Mouse (Mus musculus) kidney, embryonic 14.5 days (tissue): ENCODE measurements around the gene Nup205. TPM values are rescaled to one million over a fixed set of nuclear protein-coding genes. Genes with fewer than 3 reads are reported as not detected.

Experiments
- ATAC-seq: fragments of 200-750 bp; cut with Nextera tagmentation; 2 replicates; pipeline ENCODE4 v1.8.0; 2017; ENCODE audit warnings: moderate number of reproducible peaks, mild to moderate bottlenecking, moderate TSS enrichment, moderate library complexity; ENCODE audit not compliant: low FRiP score, low TSS enrichment
- H3K27ac ChIP-seq: fragments of 300-500 bp; sonication (generic); 2 replicates; pipeline ENCODE4 v1.5.1; 2014; ENCODE audit warnings: low read depth, mild to moderate bottlenecking, low read length, moderate library complexity, mixed read lengths
- H3K27me3 ChIP-seq: fragments of 300-500 bp; sonication (generic); 2 replicates; pipeline ENCODE4 v1.6.1; 2014; ENCODE audit warnings: mild to moderate bottlenecking, low read length; ENCODE audit not compliant: control insufficient read depth, insufficient read depth
- H3K36me3 ChIP-seq: fragments of 300-500 bp; sonication (generic); 2 replicates; pipeline ENCODE4 v1.6.1; 2014; ENCODE audit warnings: low read length, mixed read lengths; ENCODE audit not compliant: control insufficient read depth, insufficient read depth
- H3K4me1 ChIP-seq: fragments of 300-500 bp; sonication (generic); 2 replicates; pipeline ENCODE4 v1.6.1; 2014; ENCODE audit warnings: low read length, mixed read lengths; ENCODE audit not compliant: control insufficient read depth, insufficient read depth
- H3K4me2 ChIP-seq: fragments of 300-500 bp; sonication (generic); replicated peaks from 2 replicates; pipeline ENCODE4 v1.6.1; 2014; ENCODE audit warnings: low read depth, mild to moderate bottlenecking, low read length
- H3K4me3 ChIP-seq: fragments of 300-500 bp; sonication (generic); 2 replicates; pipeline ENCODE4 v1.5.1; 2014; ENCODE audit warnings: mild to moderate bottlenecking, low read length
- H3K9ac ChIP-seq: fragments of 300-500 bp; sonication (generic); 2 replicates; pipeline ENCODE4 v1.6.1; 2014; ENCODE audit warnings: low read depth, mild to moderate bottlenecking, low read length, moderate library complexity
- H3K9me3 ChIP-seq: fragments of 300-500 bp; sonication (generic); 2 replicates; pipeline ENCODE4 v1.6.1; 2016; ENCODE audit warnings: low read length; ENCODE audit not compliant: control insufficient read depth
- WGBS: fragments of 180-500 bp; shearing (Covaris S2); extraction: QIAGEN DNeasy Blood & Tissue Kit; methylation state at CpG from one replicate; pipeline ENCODE4 v1.1.7; 2014; 5-methylcytosine and 5-hydroxymethylcytosine counted together
- polyA plus RNA-seq: library from polyadenylated mRNA; unstranded; fragments of >200 nt; fragmentation: Nextera tagmentation; extraction: Ambion mirVana; gene quantifications from 2 replicates; pipeline ENCODE4 v1.2.1, GENCODE M21; 2014

The Nup205 gene
- polyA plus RNA-seq, 1 experiment from 2014 or later: 53.7 TPM

GRCm38 (mm10) chr6:35254136-35254904, 77.1 kb downstream of the Nup205 start:
- no peak overlapping the region for H3K27ac ChIP-seq
- WGBS: 51% methylated on average over 9 of the region's 9 CpGs
- no peak for ATAC-seq

GRCm38 (mm10) chr6:35255017-35255416, 77.8 kb downstream of the Nup205 start:
- Histone ChIP-seq H3K27me3 (no peaks in the 10 kb centered on the region), H3K4me1 (peaks cover 28% of the 10 kb centered on the region), H3K4me2 (peak overlapping the region; percentile 56; the same call in 1 of the 2 replicates), H3K9me3 (no peaks in the 10 kb centered on the region), H3K27ac (no peak overlapping the region), H3K4me3 (peak overlapping the region; percentile 86; the same call in 1 of the 2 replicates), H3K9ac (no peak overlapping the region), H3K36me3 (no peaks in the 10 kb centered on the region)
- 77% methylated on average over 12 of the region's 12 CpGs for WGBS
- no peak for ATAC-seq

More at GRCm38 (mm10) chr6:35254136-35254904, 77.1 kb downstream of the Nup205 start:
- no peaks in the 10 kb centered on the region for H3K36me3 ChIP-seq
- no peaks in the 10 kb centered on the region for H3K27me3 ChIP-seq
- H3K9me3 ChIP-seq: no peaks in the 10 kb centered on the region
- peak overlapping the region; percentile 86; the same call in 1 of the 2 replicates for H3K4me3 ChIP-seq
- peaks cover 28% of the 10 kb centered on the region for H3K4me1 ChIP-seq
- H3K9ac ChIP-seq: peak overlapping the region; percentile 90; the same call in 1 of the 2 replicates
- H3K4me2 ChIP-seq: peak overlapping the region; percentile 56

- Histone ChIP-seq H3K4me1 (peaks cover 28% of the 10 kb centered on the region), H3K36me3 (peaks cover 4% of the 10 kb centered on the region; the same call in 1 of the 2 replicates)
Measured at GRCm38 (mm10) chr6:35256691-35257090, 79.5 kb downstream of the Nup205 start.

GRCm38 (mm10) chr6:35257626-35258190, 80.5 kb downstream of the Nup205 start:
- no peaks in the 10 kb centered on the region for H3K27me3 ChIP-seq
- no peak overlapping the region for H3K4me2 ChIP-seq
- peaks cover 14% of the 10 kb centered on the region for H3K36me3 ChIP-seq
- peaks cover 28% of the 10 kb centered on the region for H3K4me1 ChIP-seq
- ATAC-seq: no peak
- no peaks in the 10 kb centered on the region for H3K9me3 ChIP-seq
- H3K9ac ChIP-seq: no peak overlapping the region
- no peak overlapping the region for H3K27ac ChIP-seq
- H3K4me3 ChIP-seq: no peak overlapping the region
- 89% methylated on average over 13 of the region's 13 CpGs for WGBS

More at GRCm38 (mm10) chr6:35256691-35257090, 79.5 kb downstream of the Nup205 start:
- no peak overlapping the region for H3K4me3 ChIP-seq
- no peak for ATAC-seq
- no peak overlapping the region; the same call in 1 of the 2 replicates for H3K4me2 ChIP-seq
- no peaks in the 10 kb centered on the region for H3K27me3 ChIP-seq
- no peaks in the 10 kb centered on the region for H3K9me3 ChIP-seq
- no peak overlapping the region; the same call in 1 of the 2 replicates for H3K27ac ChIP-seq
- 58% methylated on average over 7 of the region's 7 CpGs for WGBS
- H3K9ac ChIP-seq: no peak overlapping the region

- Histone ChIP-seq H3K4me3 (no peak overlapping the region), H3K4me2 (no peak overlapping the region), H3K9me3 (no peaks in the 10 kb centered on the region), H3K36me3 (peaks cover 23% of the 10 kb centered on the region), H3K9ac (no peak overlapping the region), H3K4me1 (peaks cover 21% of the 10 kb centered on the region), H3K27ac (no peak overlapping the region), H3K27me3 (no peaks in the 10 kb centered on the region)
- no peak for ATAC-seq
- WGBS: 94% methylated on average over 2 of the region's 2 CpGs
Measured at GRCm38 (mm10) chr6:35258922-35259321, 81.7 kb downstream of the Nup205 start.

- H3K9me3 ChIP-seq: no peaks in the 10 kb centered on the region
- ATAC-seq: no peak
- WGBS: 71% methylated on average over 5 of the region's 5 CpGs
- H3K4me1 ChIP-seq: peaks cover 17% of the 10 kb centered on the region
- H3K4me3 ChIP-seq: no peak overlapping the region
- H3K36me3 ChIP-seq: peaks cover 23% of the 10 kb centered on the region
- no peak overlapping the region for H3K9ac ChIP-seq
- no peak overlapping the region for H3K4me2 ChIP-seq
- H3K27ac ChIP-seq: no peak overlapping the region
- no peaks in the 10 kb centered on the region for H3K27me3 ChIP-seq
Measured at GRCm38 (mm10) chr6:35259526-35259925, 82.3 kb downstream of the Nup205 start.

- WGBS: 86% methylated on average over 7 of the region's 7 CpGs
- H3K27me3 ChIP-seq: no peaks in the 10 kb centered on the region
- no peak overlapping the region for H3K9ac ChIP-seq
- no peaks in the 10 kb centered on the region for H3K9me3 ChIP-seq
- no peak for ATAC-seq
- H3K4me2 ChIP-seq: no peak overlapping the region
- H3K27ac ChIP-seq: no peak overlapping the region
- H3K4me1 ChIP-seq: peaks cover 9% of the 10 kb centered on the region; the same call in 1 of the 2 replicates
- H3K4me3 ChIP-seq: no peak overlapping the region
- peaks cover 23% of the 10 kb centered on the region for H3K36me3 ChIP-seq
Measured at GRCm38 (mm10) chr6:35260531-35260930, 83.3 kb downstream of the Nup205 start.

GRCm38 (mm10) chr6:35265580-35266278, 88.5 kb downstream of the Nup205 start:
- no peak for ATAC-seq
- 79% methylated on average over 15 of the region's 15 CpGs for WGBS
- Histone ChIP-seq H3K9me3 (no peaks in the 10 kb centered on the region; the same call in none of the 2 replicates), H3K9ac (no peak overlapping the region), H3K4me3 (no peak overlapping the region), H3K4me2 (no peak overlapping the region), H3K27ac (no peak overlapping the region), H3K4me1 (no peaks in the 10 kb centered on the region), H3K27me3 (no peaks in the 10 kb centered on the region), H3K36me3 (peaks cover 20% of the 10 kb centered on the region)
